Mouse (Mus musculus): ENCODE results near the gene Fbxo7. TPM values are rescaled to one million over a fixed set of nuclear protein-coding genes. Genes with fewer than 3 reads are reported as not detected.
"Not testable (repeated sequence)": the region's sequence is repeated elsewhere in the genome, so short reads cannot be mapped to it uniquely, and the experiment has no call there.

Gene Fbxo7
- polyA plus RNA-seq, 1 experiment from 2014 or later, result 28.7 TPM

DNA sequence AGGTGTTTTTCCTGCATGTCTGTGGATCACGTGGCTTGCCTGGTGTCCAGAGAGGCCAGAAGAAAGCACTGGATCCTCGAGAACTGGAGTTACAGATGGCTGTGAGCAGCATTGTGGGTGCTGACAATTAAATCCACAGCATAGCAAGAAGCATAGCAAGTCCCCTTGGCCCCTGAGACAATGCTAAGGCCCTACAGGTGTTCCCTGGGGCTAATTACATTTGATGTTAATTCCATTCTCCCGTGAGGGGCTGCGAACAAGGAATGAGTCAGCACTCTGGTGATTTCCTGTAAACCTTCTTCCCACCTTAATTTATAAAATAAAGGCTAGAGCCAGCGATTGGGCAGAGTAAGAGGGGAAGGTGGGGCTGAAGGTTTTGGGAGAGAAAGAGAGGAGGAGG lies 3.0 kb upstream of the Fbxo7 start:
- Histone ChIP-seq H3K4me1 (ENCODE audit: insufficient read depth) (peaks cover 7% of the 10 kb centered on the region), H3K27ac (ENCODE audit: low read depth) (no peak overlapping the region), H3K27me3 (ENCODE audit: insufficient read depth, low read length) (no peaks in the 10 kb centered on the region), H3K36me3 (replicated peaks; ENCODE audit: insufficient read depth, low read length) (no peaks in the 10 kb centered on the region), H3K9ac (replicated peaks) (no peak overlapping the region), H3K4me3 (ENCODE audit: low read depth, low read length) (no peak overlapping the region), H3K9me3 (ENCODE audit: low read length) (no peaks in the 10 kb centered on the region), H3K4me2 (ENCODE audit: low read depth, low read length) (no peak overlapping the region)
- no peak for ATAC-seq
- DNase-seq, result no peak
- 40% methylated on average over 5 of the region's 5 CpGs for WGBS (ENCODE audit: insufficient replicate concordance)
- no peak for TF ChIP-seq CTCF (IDR thresholded peaks at IDR 0.05; ENCODE audit: low read depth)
- TF ChIP-seq EP300 (IDR thresholded peaks at IDR 0.05; ENCODE audit: low read depth), result no peak

GRCm38 (mm10) chr10:86021408-86021748 lies 394 bp upstream of the Fbxo7 start:
- Histone ChIP-seq H3K4me2 (ENCODE audit: low read depth, low read length) (peak overlapping the region; percentile 55), H3K27me3 (ENCODE audit: insufficient read depth, low read length) (no peaks in the 10 kb centered on the region), H3K27ac (ENCODE audit: low read depth) (no peak overlapping the region), H3K4me3 (ENCODE audit: low read depth, low read length) (peak overlapping the region; percentile 93), H3K9ac (replicated peaks) (peak overlapping the region; percentile 91; the same call in 1 of the 2 replicates), H3K9me3 (ENCODE audit: low read length) (no peaks in the 10 kb centered on the region), H3K4me1 (ENCODE audit: insufficient read depth) (peaks cover 14% of the 10 kb centered on the region), H3K36me3 (replicated peaks; ENCODE audit: insufficient read depth, low read length) (peaks cover 11% of the 10 kb centered on the region)
- peak; percentile 22 for ATAC-seq
- 0% methylated on average over 3 of the region's 3 CpGs for WGBS (ENCODE audit: insufficient replicate concordance)
- TF ChIP-seq CTCF (IDR thresholded peaks at IDR 0.05; ENCODE audit: low read depth) (no peak), EP300 (IDR thresholded peaks at IDR 0.05; ENCODE audit: low read depth) (no peak)
- DNase-seq, result no peak

DNA sequence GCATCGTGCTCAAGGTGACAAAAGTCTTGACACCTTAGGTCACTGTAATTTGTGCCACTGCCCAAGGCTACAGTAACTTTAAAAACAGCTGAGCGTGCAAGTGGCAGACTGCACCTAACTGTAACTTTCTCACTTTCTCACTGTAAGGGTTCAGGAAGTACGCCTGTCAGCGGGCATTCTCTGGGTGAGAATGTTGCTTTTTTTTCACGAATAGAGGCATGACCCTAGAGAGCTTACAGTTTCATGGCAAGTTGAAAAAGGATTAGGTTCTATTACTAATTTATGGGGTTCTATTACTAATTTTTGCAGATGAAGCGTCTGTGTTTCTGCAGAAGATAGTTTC lies 673 bp downstream of the Fbxo7 start:
- H3K36me3 ChIP-seq (replicated peaks; ENCODE audit: insufficient read depth, low read length), result peaks cover 13% of the 10 kb centered on the region
- ATAC-seq, result peak; percentile 1; the same call in 1 of the 2 replicates

DNA sequence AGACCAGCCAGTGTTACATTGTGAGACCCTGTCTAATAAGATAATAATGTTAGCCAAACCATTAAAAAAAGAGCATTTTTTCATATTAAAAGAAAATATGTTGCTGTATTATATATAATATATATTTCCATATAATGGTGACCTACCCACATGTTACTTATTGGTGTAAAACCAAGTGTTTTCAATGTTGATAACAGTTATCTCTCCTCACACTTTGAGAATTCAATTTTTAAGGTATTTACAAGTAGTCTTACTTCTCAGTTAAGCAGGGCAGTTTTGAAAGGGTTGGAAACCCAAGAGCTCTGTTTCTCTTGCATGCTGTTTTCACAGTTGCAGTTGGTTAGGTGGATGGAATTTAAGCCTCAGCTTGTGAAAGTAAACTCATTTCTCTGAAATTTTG lies 1.4 kb downstream of the Fbxo7 start:
- peak overlapping the region; percentile 93 for H3K4me3 ChIP-seq (ENCODE audit: low read depth, low read length)
- no peak for DNase-seq

More for the DNA sequence above, 673 bp downstream of the Fbxo7 start:
- TF ChIP-seq CTCF (IDR thresholded peaks at IDR 0.05; ENCODE audit: low read depth) (no peak), EP300 (IDR thresholded peaks at IDR 0.05; ENCODE audit: low read depth) (no peak)
- Histone ChIP-seq H3K27me3 (ENCODE audit: insufficient read depth, low read length) (no peaks in the 10 kb centered on the region), H3K4me3 (ENCODE audit: low read depth, low read length) (peak overlapping the region; percentile 93), H3K27ac (ENCODE audit: low read depth) (peak overlapping the region; percentile 94), H3K9me3 (ENCODE audit: low read length) (no peaks in the 10 kb centered on the region), H3K4me1 (ENCODE audit: insufficient read depth) (peaks cover 16% of the 10 kb centered on the region), H3K9ac (replicated peaks) (peak overlapping the region; percentile 91), H3K4me2 (ENCODE audit: low read depth, low read length) (peak overlapping the region; percentile 76)
- WGBS (ENCODE audit: insufficient replicate concordance), result 2% methylated on average over 6 of the region's 6 CpGs
- DNase-seq, result no peak

GRCm38 (mm10) chr10:86025906-86026305 lies 4.1 kb downstream of the Fbxo7 start:
- H3K36me3 ChIP-seq (replicated peaks; ENCODE audit: insufficient read depth, low read length), result peaks cover 41% of the 10 kb centered on the region
- WGBS (ENCODE audit: insufficient replicate concordance), result 55% methylated on average over 2 of the region's 2 CpGs
- peak overlapping the region; percentile 92 for H3K27ac ChIP-seq (ENCODE audit: low read depth)
- H3K9ac ChIP-seq (replicated peaks), result no peak overlapping the region; the same call in 1 of the 2 replicates
- H3K4me3 ChIP-seq (ENCODE audit: low read depth, low read length), result peak overlapping the region; percentile 19; the same call in 1 of the 2 replicates
- peak; percentile 11; the same call in 1 of the 2 replicates for ATAC-seq
- H3K4me1 ChIP-seq (ENCODE audit: insufficient read depth), result peaks cover 16% of the 10 kb centered on the region
- no peaks in the 10 kb centered on the region for H3K27me3 ChIP-seq (ENCODE audit: insufficient read depth, low read length)
- no peak for TF ChIP-seq EP300 (IDR thresholded peaks at IDR 0.05; ENCODE audit: low read depth)
- TF ChIP-seq CTCF (IDR thresholded peaks at IDR 0.05; ENCODE audit: low read depth), result no peak
- no peaks in the 10 kb centered on the region for H3K9me3 ChIP-seq (ENCODE audit: low read length)
- peak overlapping the region; percentile 62 for H3K4me2 ChIP-seq (ENCODE audit: low read depth, low read length)
- DNase-seq, result no peak

More for the DNA sequence above, 1.4 kb downstream of the Fbxo7 start:
- Histone ChIP-seq H3K4me2 (ENCODE audit: low read depth, low read length) (peak overlapping the region; percentile 76), H3K9ac (replicated peaks) (peak overlapping the region; percentile 91), H3K36me3 (replicated peaks; ENCODE audit: insufficient read depth, low read length) (peaks cover 18% of the 10 kb centered on the region), H3K9me3 (ENCODE audit: low read length) (no peaks in the 10 kb centered on the region), H3K27me3 (ENCODE audit: insufficient read depth, low read length) (no peaks in the 10 kb centered on the region), H3K27ac (ENCODE audit: low read depth) (peak overlapping the region; percentile 94), H3K4me1 (ENCODE audit: insufficient read depth) (peaks cover 16% of the 10 kb centered on the region)
- TF ChIP-seq EP300 (IDR thresholded peaks at IDR 0.05; ENCODE audit: low read depth) (peak; percentile 76), CTCF (IDR thresholded peaks at IDR 0.05; ENCODE audit: low read depth) (no peak)
- no peak for ATAC-seq

DNA sequence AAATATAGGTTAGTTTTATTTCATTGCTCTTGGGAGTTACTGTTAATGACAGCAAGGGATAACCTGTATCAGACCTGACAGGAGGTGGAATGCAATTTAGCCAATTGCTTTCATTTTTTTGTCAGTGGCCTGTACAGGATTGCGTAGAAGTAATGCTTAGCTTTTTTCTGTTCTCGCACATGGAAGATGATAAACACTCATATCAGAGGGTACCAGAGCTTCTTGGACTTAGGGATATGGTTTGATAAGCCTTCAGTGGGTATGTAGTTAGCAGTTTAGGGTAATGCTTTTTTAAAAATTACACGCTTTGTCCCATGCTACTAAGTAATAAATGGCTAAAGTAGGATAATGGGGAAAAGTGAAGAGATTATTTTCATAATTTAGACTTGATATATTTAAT lies 4.6 kb downstream of the Fbxo7 start:
- WGBS (ENCODE audit: insufficient replicate concordance), result 59% methylated on average over 3 of the region's 3 CpGs
- ATAC-seq (peak; percentile 71), DNase-seq (no peak)
- Histone ChIP-seq H3K27me3 (ENCODE audit: insufficient read depth, low read length) (no peaks in the 10 kb centered on the region), H3K36me3 (replicated peaks; ENCODE audit: insufficient read depth, low read length) (peaks cover 46% of the 10 kb centered on the region), H3K27ac (ENCODE audit: low read depth) (peak overlapping the region; percentile 92), H3K9ac (replicated peaks) (no peak overlapping the region; the same call in 1 of the 2 replicates), H3K9me3 (ENCODE audit: low read length) (no peaks in the 10 kb centered on the region), H3K4me3 (ENCODE audit: low read depth, low read length) (peak overlapping the region; percentile 19; the same call in 1 of the 2 replicates), H3K4me2 (ENCODE audit: low read depth, low read length) (peak overlapping the region; percentile 62), H3K4me1 (ENCODE audit: insufficient read depth) (peaks cover 16% of the 10 kb centered on the region)
- TF ChIP-seq CTCF (IDR thresholded peaks at IDR 0.05; ENCODE audit: low read depth) (no peak), EP300 (IDR thresholded peaks at IDR 0.05; ENCODE audit: low read depth) (peak; percentile 99)

DNA sequence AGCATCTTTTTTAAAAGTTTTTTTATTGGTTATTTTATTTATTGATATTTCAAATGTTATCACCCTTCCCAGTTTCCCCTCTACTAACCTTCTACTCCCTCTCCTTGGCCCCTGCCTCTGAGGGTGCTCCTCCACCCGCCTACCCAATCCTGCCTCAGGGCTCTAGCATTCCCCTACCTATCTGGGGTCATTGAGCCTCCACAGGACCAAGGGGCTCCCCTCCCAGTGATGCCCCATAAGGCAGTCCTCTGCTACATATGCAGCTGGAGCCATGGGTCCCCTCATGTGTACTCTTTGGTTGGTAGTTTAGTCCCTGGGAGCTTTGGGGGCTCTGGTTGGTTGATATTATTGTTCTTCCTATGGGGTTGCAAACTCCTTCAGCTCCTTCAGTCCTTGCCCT lies 5.0 kb downstream of the Fbxo7 start:
- DNase-seq; ATAC-seq; H3K9me3 ChIP-seq (ENCODE audit: low read length); H3K27me3 ChIP-seq (ENCODE audit: insufficient read depth, low read length): not testable (repeated sequence)
- 71% methylated on average over 1 of the region's 1 CpGs for WGBS (ENCODE audit: insufficient replicate concordance)
- H3K4me2 ChIP-seq (ENCODE audit: low read depth, low read length), result peak overlapping the region; percentile 62
- H3K36me3 ChIP-seq (replicated peaks; ENCODE audit: insufficient read depth, low read length), result peaks cover 50% of the 10 kb centered on the region
- peak overlapping the region; percentile 47 for H3K9ac ChIP-seq (replicated peaks)
- peak overlapping the region; percentile 92 for H3K27ac ChIP-seq (ENCODE audit: low read depth)
- peaks cover 16% of the 10 kb centered on the region for H3K4me1 ChIP-seq (ENCODE audit: insufficient read depth)
- 0 out of 2 replicates have a peak overlapping the region, but pooled peaks have one; percentile 7 for H3K4me3 ChIP-seq (ENCODE audit: low read depth, low read length)
